Mouse (Mus musculus): ENCODE measurements around the gene Zfp335.

DNA sequence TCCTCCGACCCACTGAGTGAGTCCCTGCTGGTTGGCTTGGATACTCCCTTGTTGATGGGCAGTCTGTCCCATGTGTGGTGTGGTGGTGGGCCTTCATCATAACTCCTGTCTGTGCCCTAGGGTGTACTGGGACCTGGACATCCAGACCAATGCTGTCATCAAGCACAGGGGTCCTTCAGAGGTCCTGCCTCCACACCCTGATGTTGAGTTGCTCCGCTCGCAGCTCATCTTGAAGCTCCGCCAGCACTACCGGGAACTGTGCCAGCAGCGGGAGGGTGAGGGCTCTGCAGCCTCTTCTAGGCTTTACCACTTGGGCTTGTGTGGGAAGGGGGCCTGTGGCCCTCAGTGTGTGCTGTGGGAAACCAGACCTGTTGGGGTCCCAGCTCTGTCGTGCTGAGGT, 25.8 kb downstream of the Zfp335 start:
- TF ChIP-seq TCF12 (IDR thresholded peaks at IDR 0.05; ENCODE audit: low read depth, low read length) (no peak), POLR2A (IDR thresholded peaks at IDR 0.05; ENCODE audit: low read depth, low read length) (no peak), CTCF (conservative IDR thresholded peaks at IDR 0.05 in 1 of 2, IDR thresholded peaks at IDR 0.05 in 1 of 2; ENCODE audit: low read depth in 2 of 2, low read length in 2 of 2) (no peak), MYC (IDR thresholded peaks at IDR 0.05; ENCODE audit: low read depth, low read length) (no peak), POLR2AphosphoS2 (IDR thresholded peaks at IDR 0.05; ENCODE audit: low read depth, low read length) (no peak), RAD21 (IDR thresholded peaks at IDR 0.05; ENCODE audit: low read depth, low read length) (no peak), EP300 (IDR thresholded peaks at IDR 0.05; ENCODE audit: low read length) (no peak), MAFK (IDR thresholded peaks at IDR 0.05; ENCODE audit: insufficient replicate concordance, low read length) (no peak), TBP (conservative IDR thresholded peaks at IDR 0.05; ENCODE audit: low read depth, low read length) (no peak)
